Mouse (Mus musculus) liver, postnatal 0 days (tissue): ENCODE results near the gene Gpr157. TPM values are rescaled to one million over a fixed set of nuclear protein-coding genes. Genes with fewer than 3 reads are reported as not detected.
A peak's percentile ranks its signal among the peaks of the same experiment; 100 is the strongest.

ENCODE experiments used
- ATAC-seq: fragments of 200-750 bp; cut with Nextera tagmentation; 2 replicates; pipeline ENCODE4 v1.8.0; 2017; ENCODE audit warnings: mild to moderate bottlenecking, moderate library complexity
- DNase-seq: peaks from one replicate; pipeline ENCODE4 v3.0.0-alpha.2; 2016
- H3K27ac ChIP-seq: fragments of 300-500 bp; sonication (generic); 2 replicates; pipeline ENCODE4 v1.5.1; 2014; ENCODE audit warnings: antibody characterized with exemption, moderate library complexity, mild to moderate bottlenecking, low read depth
- H3K27me3 ChIP-seq: fragments of 300-500 bp; sonication (generic); 2 replicates; pipeline ENCODE4 v1.6.1; 2014; ENCODE audit warnings: low read length, control low read depth, mixed read lengths; ENCODE audit not compliant: insufficient read depth
- H3K36me3 ChIP-seq: fragments of 300-500 bp; sonication (generic); replicated peaks from 2 replicates; pipeline ENCODE4 v1.6.1; 2014; ENCODE audit warnings: mild to moderate bottlenecking, control low read depth, low read length, moderate library complexity, mixed read lengths; ENCODE audit not compliant: insufficient read depth
- H3K4me1 ChIP-seq: fragments of 300-500 bp; sonication (generic); 2 replicates; pipeline ENCODE4 v1.6.1; 2014; ENCODE audit warnings: antibody characterized with exemption, mild to moderate bottlenecking, control low read depth; ENCODE audit not compliant: insufficient read depth
- H3K4me2 ChIP-seq: fragments of 300-500 bp; sonication (generic); 2 replicates; pipeline ENCODE4 v1.6.1; 2014; ENCODE audit warnings: low read depth, mild to moderate bottlenecking, low read length, moderate library complexity, mixed read lengths
- H3K4me3 ChIP-seq: fragments of 300-500 bp; sonication (generic); 2 replicates; pipeline ENCODE4 v1.5.1; 2014; ENCODE audit warnings: low read depth, low read length
- H3K9ac ChIP-seq: fragments of 300-500 bp; sonication (generic); replicated peaks from 2 replicates; pipeline ENCODE4 v1.6.1; 2014; ENCODE audit warnings: mild to moderate bottlenecking, moderate library complexity
- H3K9me3 ChIP-seq: fragments of 300-500 bp; sonication (generic); 2 replicates; pipeline ENCODE4 v1.6.1; 2016; ENCODE audit warnings: mild to moderate bottlenecking, control low read depth, low read length, mixed read lengths
- CTCF ChIP-seq: sonication (generic); IDR thresholded peaks from 2 replicates; pipeline ENCODE4 v1.5.1; 2016; ENCODE audit warnings: antibody characterized with exemption, low read depth
- EP300 ChIP-seq: IDR thresholded peaks from 2 replicates; pipeline ENCODE4 v1.6.1; 2016; ENCODE audit warnings: antibody characterized with exemption, low read depth, mild to moderate bottlenecking
- WGBS: fragments of 180-500 bp; shearing (Covaris S2); extraction: QIAGEN DNeasy Blood & Tissue Kit; methylation state at CpG from one replicate; pipeline ENCODE4 v1.1.7; 2014; ENCODE audit not compliant: insufficient replicate concordance; 5-methylcytosine and 5-hydroxymethylcytosine counted together
- polyA plus RNA-seq: library from polyadenylated mRNA; unstranded; fragments of >200 nt; fragmentation: Nextera tagmentation; extraction: Ambion mirVana; gene quantifications from 2 replicates; pipeline ENCODE4 v1.2.1, GENCODE M21; 2015

The Gpr157 gene
- polyA plus RNA-seq, 1 experiment from 2014 or later = 0.33 TPM

DNA sequence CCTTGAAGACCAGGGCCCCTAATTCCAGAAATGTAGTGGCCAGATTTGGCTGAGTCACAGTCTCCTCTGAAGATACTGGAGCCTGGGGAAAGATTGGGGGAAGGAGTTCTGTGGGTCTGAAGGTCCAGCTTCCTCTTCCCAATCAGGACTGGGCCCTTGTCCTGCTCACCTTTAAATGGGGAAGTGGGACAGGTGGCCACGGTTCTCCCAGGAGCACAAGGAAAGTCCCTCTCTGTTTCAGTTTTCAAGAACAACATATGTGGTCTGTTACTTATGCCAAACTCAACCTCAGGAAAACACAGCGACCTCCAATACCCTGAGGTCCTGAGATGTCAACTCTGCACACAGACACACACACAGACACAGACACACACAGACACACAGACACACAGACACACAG, 8.5 kb upstream of the Gpr157 start:
- no peak overlapping the region for H3K4me3 ChIP-seq
- no peak overlapping the region for H3K9ac ChIP-seq
- H3K4me1 ChIP-seq = no peaks in the 10 kb centered on the region
- DNase-seq (no peak), ATAC-seq (no peak)
- H3K27ac ChIP-seq = no peak overlapping the region
- no peak for TF ChIP-seq CTCF
- no peak for TF ChIP-seq EP300
- no peaks in the 10 kb centered on the region for H3K9me3 ChIP-seq
- no peaks in the 10 kb centered on the region for H3K36me3 ChIP-seq
- no peaks in the 10 kb centered on the region for H3K27me3 ChIP-seq
- no peak overlapping the region for H3K4me2 ChIP-seq
- WGBS = 48% methylated on average over 2 of the region's 2 CpGs

- DNase-seq (no peak), ATAC-seq (no peak)
- Histone ChIP-seq H3K27me3 (no peaks in the 10 kb centered on the region), H3K4me1 (no peaks in the 10 kb centered on the region), H3K9me3 (no peaks in the 10 kb centered on the region), H3K9ac (no peak overlapping the region), H3K36me3 (no peaks in the 10 kb centered on the region), H3K4me3 (no peak overlapping the region), H3K27ac (no peak overlapping the region), H3K4me2 (no peak overlapping the region)
- WGBS = 78% methylated on average over 7 of the region's 7 CpGs
- TF ChIP-seq CTCF (no peak), EP300 (no peak)
Observed at GRCm38 (mm10) chr4:150079244-150079643, 7.9 kb upstream of the Gpr157 start.

DNA sequence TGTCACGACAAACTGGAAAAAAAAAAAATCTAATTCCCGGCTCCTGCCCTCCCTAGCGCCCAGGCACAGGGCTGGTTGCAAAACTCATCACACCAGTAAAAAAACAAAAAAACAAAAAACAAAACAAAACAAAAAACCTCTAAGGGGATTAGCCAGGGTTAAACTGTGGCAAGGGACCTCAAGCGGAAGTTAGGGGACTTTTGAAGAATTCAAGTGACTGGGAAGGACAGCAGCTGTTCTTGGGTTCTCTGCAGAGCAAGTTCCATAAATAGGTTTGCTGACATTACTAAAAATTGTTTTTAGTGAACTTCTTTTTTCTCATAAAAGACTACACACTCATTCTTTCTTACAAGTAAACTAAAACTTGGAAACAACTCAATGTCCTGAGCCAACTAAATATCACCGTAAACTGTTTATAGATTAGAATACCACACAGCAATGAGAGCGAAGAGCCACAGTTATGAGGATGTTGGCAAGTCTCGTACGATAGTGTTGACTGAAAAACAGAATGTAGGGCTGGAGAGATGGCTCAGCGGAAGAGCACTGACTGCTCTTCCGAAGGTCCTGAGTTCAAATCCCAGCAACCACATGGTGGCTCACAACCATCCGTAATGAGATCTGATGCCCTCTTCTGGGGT, 6.7 kb upstream of the Gpr157 start:
- Histone ChIP-seq H3K4me1 (no peaks in the 10 kb centered on the region), H3K9ac (no peak overlapping the region), H3K4me2 (no peak overlapping the region), H3K4me3 (no peak overlapping the region), H3K36me3 (no peaks in the 10 kb centered on the region), H3K9me3 (no peaks in the 10 kb centered on the region), H3K27me3 (no peaks in the 10 kb centered on the region), H3K27ac (no peak overlapping the region)
- WGBS = 61% methylated on average over 11 of the region's 11 CpGs
- ATAC-seq (no peak), DNase-seq (no peak)
- TF ChIP-seq EP300 (no peak), CTCF (no peak)

DNA sequence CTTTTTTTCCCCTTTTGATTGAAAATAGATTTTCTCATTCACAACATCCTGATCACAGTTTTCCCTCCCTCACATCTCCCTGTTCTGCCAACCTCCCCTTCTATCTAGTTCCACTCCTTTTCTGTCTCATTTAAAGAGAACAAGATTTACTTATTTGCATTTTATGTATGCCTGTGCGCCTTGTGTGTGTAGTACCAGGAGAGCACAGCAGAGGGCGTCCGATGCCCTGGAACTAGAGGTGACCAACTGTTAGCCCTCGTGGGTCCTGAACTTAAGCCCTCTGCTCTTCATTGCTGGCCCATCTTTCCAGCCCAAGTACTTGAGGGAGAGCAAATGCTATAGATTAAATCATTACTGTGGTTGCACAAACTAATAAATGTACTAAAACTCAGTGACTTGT, 1.8 kb upstream of the Gpr157 start:
- 74% methylated on average over 4 of the region's 4 CpGs for WGBS
- Histone ChIP-seq H3K27me3 (no peaks in the 10 kb centered on the region), H3K27ac (no peak overlapping the region), H3K9ac (no peak overlapping the region), H3K4me1 (peaks cover 14% of the 10 kb centered on the region), H3K4me2 (no peak overlapping the region), H3K9me3 (no peaks in the 10 kb centered on the region), H3K36me3 (no peaks in the 10 kb centered on the region), H3K4me3 (no peak overlapping the region)
- no peak for ATAC-seq
- TF ChIP-seq EP300 (no peak), CTCF (peak; percentile 49)
- DNase-seq = no peak

DNA sequence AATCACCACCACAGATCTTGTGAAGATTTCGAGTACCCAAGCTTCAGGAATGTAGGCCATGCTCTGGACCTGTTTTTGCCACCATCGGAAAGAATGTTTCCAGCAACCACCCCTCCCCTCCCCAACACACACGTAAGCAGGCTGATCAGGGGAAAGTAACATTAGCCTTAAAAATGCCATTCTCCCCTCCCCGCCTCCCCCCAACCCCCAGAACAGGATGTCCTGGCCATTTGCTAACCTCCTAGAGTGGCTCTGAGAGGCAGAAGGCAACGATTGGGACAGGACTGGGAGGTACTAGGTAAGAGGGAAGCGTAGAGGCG, 364 bp upstream of the Gpr157 start:
- DNase-seq (no peak), ATAC-seq (no peak)
- no peaks in the 10 kb centered on the region for H3K9me3 ChIP-seq
- no peak overlapping the region for H3K9ac ChIP-seq
- WGBS = 3% methylated on average over 7 of the region's 7 CpGs
- H3K27me3 ChIP-seq = no peaks in the 10 kb centered on the region
- peaks cover 14% of the 10 kb centered on the region for H3K4me1 ChIP-seq
- TF ChIP-seq EP300 (no peak), CTCF (no peak)
- H3K27ac ChIP-seq = peak overlapping the region; percentile 60; the same call in 1 of the 2 replicates
- H3K4me3 ChIP-seq = peak overlapping the region; percentile 59; the same call in 1 of the 2 replicates
- H3K4me2 ChIP-seq = peak overlapping the region; percentile 88
- no peaks in the 10 kb centered on the region for H3K36me3 ChIP-seq

- no peaks in the 10 kb centered on the region for H3K27me3 ChIP-seq
- DNase-seq (no peak), ATAC-seq (no peak)
- peak overlapping the region; percentile 59 for H3K4me3 ChIP-seq
- H3K4me2 ChIP-seq = peak overlapping the region; percentile 88
- TF ChIP-seq EP300 (no peak), CTCF (no peak)
- peaks cover 14% of the 10 kb centered on the region for H3K4me1 ChIP-seq
- peak overlapping the region; percentile 64 for H3K27ac ChIP-seq
- WGBS = 19% methylated on average over 29 of the region's 29 CpGs
- H3K36me3 ChIP-seq = no peaks in the 10 kb centered on the region
- no peaks in the 10 kb centered on the region for H3K9me3 ChIP-seq
- peak overlapping the region; percentile 62 for H3K9ac ChIP-seq
Observed at GRCm38 (mm10) chr4:150087890-150088530, 845 bp downstream of the Gpr157 start.
